Mouse (Mus musculus): ENCODE measurements around the gene Npc2.

DNA sequence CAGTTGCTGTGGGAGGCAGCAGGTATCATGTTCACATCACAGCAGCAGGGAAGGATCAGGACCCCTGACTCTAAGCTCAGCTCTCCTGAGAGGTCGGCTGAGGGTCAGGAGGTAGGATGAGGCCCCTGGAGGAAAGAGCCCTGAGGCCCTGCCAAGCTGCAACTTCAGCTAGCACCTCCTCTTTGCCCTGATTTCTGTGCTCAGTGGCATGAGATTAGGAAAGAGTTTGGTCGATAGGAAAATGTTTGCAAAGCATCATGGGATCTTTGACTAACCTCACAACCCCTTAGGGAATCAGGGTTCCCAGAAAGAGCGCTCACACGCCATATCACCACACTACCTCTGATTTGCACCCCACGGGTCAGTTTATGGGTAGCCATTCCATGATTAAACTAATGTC, 33.8 kb upstream of the Npc2 start:
- TF ChIP-seq CTCF (IDR thresholded peaks at IDR 0.05; ENCODE audit: low read depth) (no peak), EP300 (IDR thresholded peaks at IDR 0.05; ENCODE audit: low read depth) (no peak)
